Mouse (Mus musculus): ENCODE data around the gene Zfp760. TPM values are rescaled to one million over a fixed set of nuclear protein-coding genes. Genes with fewer than 3 reads are reported as not detected.
A peak's percentile ranks its signal among the peaks of the same experiment; 100 is the strongest.

Gene Zfp760
- total and polyA plus RNA-seq, 3 experiments = 2.5 TPM; not detected in 1

GRCm38 (mm10) chr17:21702281-21703240 is 5.0 kb upstream of the Zfp760 start (continued):
- TF ChIP-seq USF1 (IDR thresholded peaks at IDR 0.05; ENCODE audit: low read depth, low read length) (peak; percentile 44; the same call in 1 of the 2 replicates), ZC3H11A (IDR thresholded peaks at IDR 0.05; ENCODE audit: low read depth, low read length) (no peak), POLR2AphosphoS5 (IDR thresholded peaks at IDR 0.05; ENCODE audit: borderline replicate concordance, low read depth, low read length) (no peak), MAZ (IDR thresholded peaks at IDR 0.05; ENCODE audit: low read depth, low read length) (peak; percentile 57), SIN3A (IDR thresholded peaks at IDR 0.05; ENCODE audit: low read length) (peak; percentile 38), ZKSCAN1 (IDR thresholded peaks at IDR 0.05; ENCODE audit: low read depth, low read length) (no peak), MAX (IDR thresholded peaks at IDR 0.05; ENCODE audit: low read length) (peak; percentile 67; the same call in 1 of the 2 replicates), HCFC1 (IDR thresholded peaks at IDR 0.05; ENCODE audit: low read depth, low read length) (no peak), RAD21 (IDR thresholded peaks at IDR 0.05; ENCODE audit: low read depth, low read length) (no peak), RCOR1 (IDR thresholded peaks at IDR 0.05; ENCODE audit: low read depth, low read length) (peak; percentile 21; the same call in 1 of the 2 replicates), KAT2A (conservative IDR thresholded peaks at IDR 0.05; ENCODE audit: low read depth, low read length) (no peak), TCF12 (IDR thresholded peaks at IDR 0.05; ENCODE audit: low read depth, low read length) (peak; percentile 90)

GRCm38 (mm10) chr17:21703414-21703813 is 4.1 kb upstream of the Zfp760 start:
- peak; percentile 81 for DNase-seq (ENCODE audit: low read depth, low spot score)
- Histone ChIP-seq H3K4me3 (ENCODE audit: control insufficient read depth in 1 of 2, insufficient read depth in 1 of 2, low read depth in 2 of 2, low read length in 2 of 2) (no peak overlapping the region; a peak in 1 of 4 replicates), H3K9me3 (replicated peaks; ENCODE audit: insufficient read depth, low read length) (no peaks in the 10 kb centered on the region), H3K27me3 (ENCODE audit: control insufficient read depth in 1 of 2, insufficient read depth in 2 of 2, low read length in 2 of 2) (no peaks in the 10 kb centered on the region), H3K27ac (ENCODE audit: control insufficient read depth, low read depth, low read length) (peak overlapping the region; percentile 70), H3K9ac (ENCODE audit: control insufficient read depth, low read depth, low read length, poor library complexity, severe bottlenecking) (peak overlapping the region; percentile 8), H3K36me3 (ENCODE audit: control insufficient read depth in 1 of 2, insufficient read depth in 2 of 2, low read length in 2 of 2) (peaks cover 0 to 25% of the 10 kb centered on the region in 2 experiments; a peak in 2 of 4 replicates), H3K4me1 (ENCODE audit: control insufficient read depth in 1 of 2, insufficient read depth in 2 of 2, low read length in 2 of 2) (peaks cover 5 to 7% of the 10 kb centered on the region in 2 experiments), H3K79me2 (ENCODE audit: control insufficient read depth, insufficient read depth, low read length, poor library complexity) (no peaks in the 10 kb centered on the region; the same call in 1 of the 2 replicates)
- TF ChIP-seq MYC (IDR thresholded peaks at IDR 0.05; ENCODE audit: low read depth, low read length) (no peak), JUND (IDR thresholded peaks at IDR 0.05; ENCODE audit: low read depth, low read length) (no peak), E2F4 (IDR thresholded peaks at IDR 0.05; ENCODE audit: borderline replicate concordance, low read depth, low read length) (no peak), MAZ (IDR thresholded peaks at IDR 0.05; ENCODE audit: low read depth, low read length) (no peak), UBTF (IDR thresholded peaks at IDR 0.05; ENCODE audit: borderline replicate concordance, insufficient read depth, low read depth, low read length) (no peak), KAT2A (conservative IDR thresholded peaks at IDR 0.05; ENCODE audit: low read depth, low read length) (no peak), MEF2A (IDR thresholded peaks at IDR 0.05; ENCODE audit: extremely low read depth, insufficient replicate concordance, low read depth, low read length, poor library complexity, severe bottlenecking) (no peak), POLR2AphosphoS2 (IDR thresholded peaks at IDR 0.05; ENCODE audit: low read length) (no peak), NRF1 (IDR thresholded peaks at IDR 0.05; ENCODE audit: insufficient read depth, low read depth, low read length, poor library complexity, severe bottlenecking) (no peak), MYB (IDR thresholded peaks at IDR 0.05; ENCODE audit: low read depth, low read length) (no peak), ETS1 (IDR thresholded peaks at IDR 0.05; ENCODE audit: low read depth, low read length) (no peak), SIN3A (IDR thresholded peaks at IDR 0.05; ENCODE audit: low read length) (no peak), ZMIZ1 (IDR thresholded peaks at IDR 0.05; ENCODE audit: low read depth, low read length) (no peak), RAD21 (IDR thresholded peaks at IDR 0.05; ENCODE audit: low read depth, low read length) (no peak), POLR2AphosphoS5 (IDR thresholded peaks at IDR 0.05; ENCODE audit: borderline replicate concordance, low read depth, low read length) (no peak), ZNF384 (IDR thresholded peaks at IDR 0.05; ENCODE audit: low read depth, low read length) (no peak), USF1 (IDR thresholded peaks at IDR 0.05; ENCODE audit: low read depth, low read length) (no peak), TBP (IDR thresholded peaks at IDR 0.05; ENCODE audit: low read depth, low read length) (no peak), ZC3H11A (IDR thresholded peaks at IDR 0.05; ENCODE audit: low read depth, low read length) (no peak), RCOR1 (IDR thresholded peaks at IDR 0.05; ENCODE audit: low read depth, low read length) (peak; percentile 46; the same call in 1 of the 2 replicates), SMC3 (IDR thresholded peaks at IDR 0.05; ENCODE audit: low read depth, low read length) (no peak), GATA1 (IDR thresholded peaks at IDR 0.05; ENCODE audit: low read depth, low read length) (peak; percentile 29; the same call in 1 of the 2 replicates), MXI1 (IDR thresholded peaks at IDR 0.05; ENCODE audit: low read depth, low read length) (no peak), GABPA (IDR thresholded peaks at IDR 0.05; ENCODE audit: low read depth, low read length) (no peak; the same call in 1 of the 2 replicates), NELFE (IDR thresholded peaks at IDR 0.05; ENCODE audit: low read depth, low read length) (no peak), TCF12 (IDR thresholded peaks at IDR 0.05; ENCODE audit: low read depth, low read length) (no peak), POLR2A (IDR thresholded peaks at IDR 0.05; ENCODE audit: control insufficient read depth in 1 of 2, insufficient read depth in 1 of 2, low read depth in 1 of 2, low read length in 2 of 2, poor library complexity in 1 of 2) (no peak), CHD1 (IDR thresholded peaks at IDR 0.05; ENCODE audit: low read depth, low read length) (0 out of 2 replicates have a peak, but pooled peaks have one; percentile 63)
